ENCODE assay signal across 16 mouse cellular contexts in genomic region chr12:84008251-84008650, GRCm38 (mm10). TPM values are rescaled to one million over a fixed set of nuclear protein-coding genes. Genes with fewer than 3 reads are reported as not detected.
DNase-seq lines count a peak whose midpoint lies in the region; ATAC-seq and TF ChIP-seq lines count a peak whose summit lies in the region.
"Had no signal": no experiment of that assay in that cellular context is flagged by ENCODE, and none has a peak within 500 bp of the region (broad histone marks: within the 10 kb centered on the region; RNA-seq: fewer than 3 reads in every experiment).

No protein-coding gene starts in this region.

- intact Hi-C loops in heart, postnatal 10 days (cut with DNase I) = no loop called here
- intact Hi-C loops in left cerebral cortex, postnatal 25 days (cut with DNase I) = no loop called here

- peaks cover 26% of the 10 kb centered on the region for H3K4me1 ChIP-seq in heart, embryonic 13.5 days
- no peaks in the 10 kb centered on the region for H3K4me1 ChIP-seq in ES-E14 (ENCODE audit: control insufficient read depth in 2 of 2, insufficient read depth in 2 of 2, low read length in 2 of 2, poor library complexity in 1 of 2)
- H3K4me1 ChIP-seq in lung, embryonic 14.5 days (ENCODE audit: insufficient read depth) = peaks cover 11% of the 10 kb centered on the region
- H3K4me1 ChIP-seq in midbrain, embryonic 15.5 days = peaks cover 24% of the 10 kb centered on the region

- 84% methylated on average over 12 of the region's 12 CpGs for WGBS in heart, embryonic 13.5 days
- 80% methylated on average over 12 of the region's 12 CpGs for WGBS in lung, embryonic 14.5 days
- WGBS in midbrain, embryonic 15.5 days = 90% methylated on average over 12 of the region's 12 CpGs

- no peak overlapping the region for H3K27ac ChIP-seq in heart, embryonic 13.5 days (replicated peaks)
- peak overlapping the region; percentile 28; the same call in 1 of the 2 replicates for H3K27ac ChIP-seq in ES-E14 (ENCODE audit: insufficient read depth, low read depth, low read length, poor library complexity, severe bottlenecking)
- H3K27ac ChIP-seq in lung, embryonic 14.5 days (ENCODE audit: low read depth) = peak overlapping the region; percentile 83; the same call in 1 of the 2 replicates
- H3K27ac ChIP-seq in midbrain, embryonic 15.5 days = peak overlapping the region; percentile 45; the same call in 1 of the 2 replicates
- H3K27ac ChIP-seq: liver, embryonic 15.5 days had no signal

- H3K9ac ChIP-seq in heart, embryonic 13.5 days = 0 out of 2 replicates have a peak overlapping the region, but pooled peaks have one; percentile 80
- no peak overlapping the region for H3K9ac ChIP-seq in ES-E14 (ENCODE audit: insufficient read depth, low read depth, low read length, poor library complexity, severe bottlenecking)
- H3K9ac ChIP-seq in lung, embryonic 14.5 days = no peak overlapping the region; the same call in 1 of the 2 replicates
- H3K9ac ChIP-seq in midbrain, embryonic 15.5 days = no peak overlapping the region
- H3K9ac ChIP-seq: liver, embryonic 15.5 days had no signal

- 0 out of 2 replicates have a peak overlapping the region, but pooled peaks have one; percentile 71 for H3K4me2 ChIP-seq in heart, embryonic 13.5 days
- H3K4me2 ChIP-seq in lung, embryonic 14.5 days = no peak overlapping the region; the same call in 1 of the 2 replicates
- peak overlapping the region; percentile 59; the same call in 1 of the 2 replicates for H3K4me2 ChIP-seq in midbrain, embryonic 15.5 days

- in situ Hi-C loops in ES-E14 (cut with MboI; ENCODE audit: low sequenced_read_pairs in 2 of 2, unreplicated experiment in 2 of 2) = no loop called here

- H3K27me3 ChIP-seq in heart, embryonic 13.5 days (replicated peaks) = peaks cover 4% of the 10 kb centered on the region; the same call in 1 of the 2 replicates
- H3K27me3 ChIP-seq in lung, embryonic 14.5 days (ENCODE audit: insufficient read depth, low read length) = no peaks in the 10 kb centered on the region
- H3K27me3 ChIP-seq in midbrain, embryonic 15.5 days (replicated peaks) = no peaks in the 10 kb centered on the region

- H3K36me3 ChIP-seq in heart, embryonic 13.5 days = no peaks in the 10 kb centered on the region
- H3K36me3 ChIP-seq in ES-E14 (ENCODE audit: control insufficient read depth, insufficient read depth, low read length, poor library complexity, severe bottlenecking) = no peaks in the 10 kb centered on the region; the same call in 1 of the 2 replicates
- no peaks in the 10 kb centered on the region for H3K36me3 ChIP-seq in lung, embryonic 14.5 days (ENCODE audit: insufficient read depth)
- no peaks in the 10 kb centered on the region for H3K36me3 ChIP-seq in midbrain, embryonic 15.5 days (replicated peaks)
- H3K36me3 ChIP-seq: liver, embryonic 15.5 days had no signal

- H3K9me3 ChIP-seq in heart, embryonic 13.5 days = no peaks in the 10 kb centered on the region
- peaks cover 2% of the 10 kb centered on the region; the same call in 1 of the 2 replicates for H3K9me3 ChIP-seq in ES-E14 (ENCODE audit: control insufficient read depth, insufficient read depth, low read depth, low read length)
- H3K9me3 ChIP-seq in lung, embryonic 14.5 days (ENCODE audit: low read depth, low read length) = no peaks in the 10 kb centered on the region
- H3K9me3 ChIP-seq in midbrain, embryonic 15.5 days = no peaks in the 10 kb centered on the region
- H3K9me3 ChIP-seq: liver, embryonic 15.5 days had no signal

- TF ChIP-seq CTCF in lung, embryonic 14.5 days (IDR thresholded peaks at IDR 0.05; ENCODE audit: low read depth) = no peak

- DNase-seq in heart, postnatal 10 days = no peak
- no peak for DNase-seq in ES-E14 (ENCODE audit: low read depth, low spot score)
- no peak for DNase-seq in lung, embryonic 14.5 days
- no peak for DNase-seq in MN1 (ENCODE audit: low spot score)
- no peak for DNase-seq in left cerebral cortex, postnatal 25 days (ENCODE audit: low spot score in 2 of 2)
- no peak for DNase-seq in layer of hippocampus, adult 9-10 months (ENCODE audit: low spot score)
- DNase-seq: adrenal gland, postnatal 36 days; cerebellum, adult 11-12 months had no signal

- no peak for ATAC-seq in heart, embryonic 13.5 days (ENCODE audit: extremely low read depth, insufficient number of reproducible peaks, low FRiP score, low TSS enrichment)
- no peak for ATAC-seq in lung, embryonic 14.5 days (ENCODE audit: insufficient read depth)
- ATAC-seq in midbrain, embryonic 15.5 days (replicated peaks) = no peak

- no peak overlapping the region for H3K4me3 ChIP-seq in heart, embryonic 13.5 days
- no peak overlapping the region for H3K4me3 ChIP-seq in ES-E14 (ENCODE audit: insufficient read depth in 1 of 2, low read depth in 1 of 2, low read length in 2 of 2, poor library complexity in 1 of 2, severe bottlenecking in 1 of 2)
- no peak overlapping the region for H3K4me3 ChIP-seq in lung, embryonic 14.5 days (ENCODE audit: low read depth, low read length)
- no peak overlapping the region for H3K4me3 ChIP-seq in midbrain, embryonic 15.5 days

TF ChIP-seq in ES-E14, 5 proteins besides CTCF, POLR2A, EP300 and RAD21:
- TF ChIP-seq CHD2 (IDR thresholded peaks at IDR 0.05; ENCODE audit: low read depth, low read length) = no peak
- TF ChIP-seq ZC3H11A (IDR thresholded peaks at IDR 0.05; ENCODE audit: borderline replicate concordance, low read depth, low read length) = no peak

RNA-seq across cellular contexts. Expression of gene Acot1, which starts 1.0 kb away (rescaled TPM):
- 20.8 and 22.4 TPM in 2 replicates for polyA plus RNA-seq in heart, embryonic 13.5 days (2015; fragmentation: Nextera tagmentation; extraction: Ambion mirVana)
- total RNA-seq in heart, postnatal 10 days (2021) = 100 to 1,000 TPM; 127 to 159 TPM
- total RNA-seq in ES-E14 (2012; rRNA removed) = 10.2 and 19.3 TPM in 2 replicates
- polyA plus RNA-seq in lung, embryonic 14.5 days (2014; fragmentation: Nextera tagmentation; extraction: Ambion mirVana) = 92.9 and 98.2 TPM in 2 replicates
- polyA plus RNA-seq in midbrain, embryonic 15.5 days (2015; fragmentation: Nextera tagmentation; extraction: Ambion mirVana) = 69.7 and 83.0 TPM in 2 replicates
- total RNA-seq in left cerebral cortex, postnatal 25 days (2021) = 10 to 100 TPM; 10.3 to 13.8 TPM

RNA-seq across cellular contexts. Expression of gene Acot2, which starts 20.6 kb away (rescaled TPM):
- 55.7 and 61.2 TPM in 2 replicates for polyA plus RNA-seq in heart, embryonic 13.5 days (2015; fragmentation: Nextera tagmentation; extraction: Ambion mirVana)
- 100 to 1,000 TPM; 201 to 233 TPM for total RNA-seq in heart, postnatal 10 days (2021)
- 3.7 and 4.1 TPM in 2 replicates for total RNA-seq in ES-E14 (2012; rRNA removed)
- polyA plus RNA-seq in lung, embryonic 14.5 days (2014; fragmentation: Nextera tagmentation; extraction: Ambion mirVana) = 30.3 and 31.3 TPM in 2 replicates
- polyA plus RNA-seq in midbrain, embryonic 15.5 days (2015; fragmentation: Nextera tagmentation; extraction: Ambion mirVana) = 11.8 and 13.4 TPM in 2 replicates
- 10 to 100 TPM in 1 of 2 experiments, 1 to 10 TPM in 1; 9.5 to 12.5 TPM for total RNA-seq in left cerebral cortex, postnatal 25 days (2021)

RNA-seq across cellular contexts. Expression of gene Heatr4, which starts 23.6 kb away (rescaled TPM):
- polyA plus RNA-seq in heart, embryonic 13.5 days (2015; fragmentation: Nextera tagmentation; extraction: Ambion mirVana) = not detected in 2 replicates
- total RNA-seq in heart, postnatal 10 days (2021) = under 1 TPM in 1 of 2 experiments, not detected in 1; 0.17 TPM
- not detected in 2 replicates for total RNA-seq in ES-E14 (2012; rRNA removed)
- not detected in 2 replicates for polyA plus RNA-seq in lung, embryonic 14.5 days (2014; fragmentation: Nextera tagmentation; extraction: Ambion mirVana)
- polyA plus RNA-seq in midbrain, embryonic 15.5 days (2015; fragmentation: Nextera tagmentation; extraction: Ambion mirVana) = 0.09 TPM in 1 of 2 replicates, not detected in the other
- not detected for total RNA-seq in left cerebral cortex, postnatal 25 days (2021)
- total RNA-seq: adrenal gland, postnatal 36 days; heart, adult 8-10 months; left cerebral cortex, adult 8-10 months; neutrophil, adult 5-6 weeks had no signal
- polyA plus RNA-seq: intestine, embryonic 14.5 days; liver, embryonic 15.5 days had no signal

RNA-seq across cellular contexts. Expression of gene Acot4, which starts 29.9 kb away (rescaled TPM):
- polyA plus RNA-seq in heart, embryonic 13.5 days (2015; fragmentation: Nextera tagmentation; extraction: Ambion mirVana) = 0.19 and 0.66 TPM in 2 replicates
- 1 to 10 TPM; 1.6 to 2.0 TPM for total RNA-seq in heart, postnatal 10 days (2021)
- total RNA-seq in ES-E14 (2012; rRNA removed) = 0.04 and 0.05 TPM in 2 replicates
- polyA plus RNA-seq in lung, embryonic 14.5 days (2014; fragmentation: Nextera tagmentation; extraction: Ambion mirVana) = 0.11 and 0.42 TPM in 2 replicates
- 0.27 and 0.71 TPM in 2 replicates for polyA plus RNA-seq in midbrain, embryonic 15.5 days (2015; fragmentation: Nextera tagmentation; extraction: Ambion mirVana)
- total RNA-seq in left cerebral cortex, postnatal 25 days (2021) = 1 to 10 TPM; 2.4 to 3.7 TPM
- total RNA-seq: neutrophil, adult 5-6 weeks had no signal

RNA-seq across cellular contexts. Expression of gene Gm49366, which starts 30.5 kb away (rescaled TPM):
- not detected in 2 replicates for polyA plus RNA-seq in heart, embryonic 13.5 days (2015; fragmentation: Nextera tagmentation; extraction: Ambion mirVana)
- not detected for total RNA-seq in heart, postnatal 10 days (2021)
- not detected in 2 replicates for total RNA-seq in ES-E14 (2012; rRNA removed)
- polyA plus RNA-seq in lung, embryonic 14.5 days (2014; fragmentation: Nextera tagmentation; extraction: Ambion mirVana) = not detected in 2 replicates
- not detected in 2 replicates for polyA plus RNA-seq in midbrain, embryonic 15.5 days (2015; fragmentation: Nextera tagmentation; extraction: Ambion mirVana)
- total RNA-seq in left cerebral cortex, postnatal 25 days (2021) = not detected
- total RNA-seq: adrenal gland, postnatal 36 days; neutrophil, adult 5-6 weeks had no signal
- polyA plus RNA-seq: intestine, embryonic 14.5 days; liver, embryonic 15.5 days; thymus, postnatal 0 days had no signal

Comparison
In these comparisons a context has a peak if more than half of its experiments do, and no peak if none do; other contexts are left out.
1. RNA of gene Acot2, which starts 20.6 kb away (total RNA-seq): 201 to 233 TPM in heart, postnatal 10 days; 9.5 to 12.5 TPM in left cerebral cortex, postnatal 25 days and 3.7 to 4.1 TPM in ES-E14; every median in the first group is over 10 times any median in the second.